Mouse (Mus musculus) gonadal fat pad, adult 2 months (tissue): ENCODE measurements around the gene Rrm1. TPM values are rescaled to one million over a fixed set of nuclear protein-coding genes. Genes with fewer than 3 reads are reported as not detected.

ENCODE experiments used
- polyA plus RNA-seq: library from polyadenylated mRNA; depleted of rRNA; stranded (reverse); fragments of >200 nt; gene quantifications from 2 replicates; pipeline ENCODE4 v1.2.3, GENCODE M21; 2012; rRNA removed

The Rrm1 gene
- polyA plus RNA-seq, 1 experiment: 13.8 TPM

Other genes starting within 250 kb of the Rrm1 start
- gene Nup98, start 231.5 kb upstream of the Rrm1 start, polyA plus RNA-seq: 17.1 and 23.6 TPM in 2 replicates
- 485 and 511 TPM in 2 replicates for gene Pgap2, start 231.5 kb upstream of the Rrm1 start, polyA plus RNA-seq
- gene Rhog, start 185.6 kb upstream of the Rrm1 start, polyA plus RNA-seq: 47.5 and 55.5 TPM in 2 replicates
- 58.3 and 64.5 TPM in 2 replicates for gene Stim1, start 173.9 kb upstream of the Rrm1 start, polyA plus RNA-seq
- 1.5 and 2.4 TPM in 2 replicates for gene Olfr543, start 40.0 kb downstream of the Rrm1 start, polyA plus RNA-seq
- not detected in 2 replicates for gene Olfr544, start 46.6 kb downstream of the Rrm1 start, polyA plus RNA-seq
- gene Olfr545, start 57.9 kb downstream of the Rrm1 start, polyA plus RNA-seq: not detected in 2 replicates
- not detected in 2 replicates for gene Olfr547, start 93.1 kb downstream of the Rrm1 start, polyA plus RNA-seq
- not detected in 2 replicates for gene Olfr548-ps1, start 99.2 kb downstream of the Rrm1 start, polyA plus RNA-seq
- gene Olfr549, start 108.2 kb downstream of the Rrm1 start, polyA plus RNA-seq: not detected in 2 replicates
- gene Trim21, start 123.8 kb downstream of the Rrm1 start, polyA plus RNA-seq: 5.4 and 6.4 TPM in 2 replicates
- gene Olfr550, start 129.7 kb downstream of the Rrm1 start, polyA plus RNA-seq: 0.20 and 0.45 TPM in 2 replicates
- gene Olfr551, start 150.2 kb downstream of the Rrm1 start, polyA plus RNA-seq: not detected in 2 replicates
- not detected in 2 replicates for gene Olfr552, start 156.1 kb downstream of the Rrm1 start, polyA plus RNA-seq
- gene Olfr553, start 176.5 kb downstream of the Rrm1 start, polyA plus RNA-seq: not detected in 2 replicates
- gene Olfr554, start 196.7 kb downstream of the Rrm1 start, polyA plus RNA-seq: not detected in 2 replicates
- not detected in 2 replicates for gene Olfr555, start 217.1 kb downstream of the Rrm1 start, polyA plus RNA-seq
- gene Olfr556, start 223.2 kb downstream of the Rrm1 start, polyA plus RNA-seq: not detected in 2 replicates
- 37.4 and 42.2 TPM in 2 replicates for gene Trim68, start 245.6 kb downstream of the Rrm1 start, polyA plus RNA-seq